Mouse (Mus musculus) stomach, postnatal 0 days (tissue): ENCODE data around the gene Rft1. TPM values are rescaled to one million over a fixed set of nuclear protein-coding genes. Genes with fewer than 3 reads are reported as not detected.

Source experiments
- ATAC-seq: fragments of 200-750 bp; cut with Nextera tagmentation; 2 replicates; pipeline ENCODE4 v1.8.0; 2017; ENCODE audit not compliant: low FRiP score, low TSS enrichment
- DNase-seq: peaks from one replicate; pipeline ENCODE4 v3.0.0-alpha.2; 2016; ENCODE audit warnings: low spot score
- H3K27ac ChIP-seq: fragments of 300-500 bp; sonication (generic); replicated peaks from 2 replicates; pipeline ENCODE4 v1.5.1; 2014; ENCODE audit warnings: mild to moderate bottlenecking, control low read depth
- H3K27me3 ChIP-seq: fragments of 300-500 bp; sonication (generic); 2 replicates; pipeline ENCODE4 v1.6.1; 2014; ENCODE audit warnings: low read length; ENCODE audit not compliant: control insufficient read depth, insufficient read depth
- H3K36me3 ChIP-seq: fragments of 300-500 bp; sonication (generic); 2 replicates; pipeline ENCODE4 v1.6.1; 2014; ENCODE audit warnings: low read length, mixed read lengths; ENCODE audit not compliant: control insufficient read depth, insufficient read depth
- H3K4me1 ChIP-seq: fragments of 300-500 bp; sonication (generic); replicated peaks from 2 replicates; pipeline ENCODE4 v1.6.1; 2014; ENCODE audit warnings: antibody characterized with exemption; ENCODE audit not compliant: control insufficient read depth, insufficient read depth
- H3K4me2 ChIP-seq: fragments of 300-500 bp; sonication (generic); replicated peaks from 2 replicates; pipeline ENCODE4 v1.6.1; 2014; ENCODE audit warnings: low read depth, mild to moderate bottlenecking, control low read depth, moderate library complexity
- H3K4me3 ChIP-seq: fragments of 300-500 bp; sonication (generic); 2 replicates; pipeline ENCODE4 v1.5.1; 2014; ENCODE audit warnings: low read depth, low read length, control low read depth
- H3K9ac ChIP-seq: fragments of 300-500 bp; sonication (generic); 2 replicates; pipeline ENCODE4 v1.6.1; 2014; ENCODE audit warnings: mild to moderate bottlenecking, low read length, control low read depth, mixed read lengths
- H3K9me3 ChIP-seq: fragments of 300-500 bp; sonication (generic); 2 replicates; pipeline ENCODE4 v1.6.1; 2016; ENCODE audit warnings: low read length; ENCODE audit not compliant: control insufficient read depth
- CTCF ChIP-seq: IDR thresholded peaks from 2 replicates; pipeline ENCODE4 v1.5.1; 2016; ENCODE audit warnings: antibody characterized with exemption, low read depth, mild to moderate bottlenecking, moderate library complexity
- EP300 ChIP-seq: optimal IDR thresholded peaks from 2 replicates; pipeline ENCODE3; 2016; ENCODE audit warnings: antibody characterized with exemption
- WGBS: fragments of 180-500 bp; shearing (Covaris S2); extraction: QIAGEN DNeasy Blood & Tissue Kit; methylation state at CpG from one replicate; pipeline ENCODE4 v1.1.7; 2014; 5-methylcytosine and 5-hydroxymethylcytosine counted together
- polyA plus RNA-seq: library from polyadenylated mRNA; unstranded; fragments of >200 nt; fragmentation: Nextera tagmentation; extraction: Ambion mirVana; gene quantifications from 2 replicates; pipeline ENCODE4 v1.2.1, GENCODE M21; 2015

The Rft1 gene
- polyA plus RNA-seq, 1 experiment from 2014 or later, result 12.3 TPM

DNA sequence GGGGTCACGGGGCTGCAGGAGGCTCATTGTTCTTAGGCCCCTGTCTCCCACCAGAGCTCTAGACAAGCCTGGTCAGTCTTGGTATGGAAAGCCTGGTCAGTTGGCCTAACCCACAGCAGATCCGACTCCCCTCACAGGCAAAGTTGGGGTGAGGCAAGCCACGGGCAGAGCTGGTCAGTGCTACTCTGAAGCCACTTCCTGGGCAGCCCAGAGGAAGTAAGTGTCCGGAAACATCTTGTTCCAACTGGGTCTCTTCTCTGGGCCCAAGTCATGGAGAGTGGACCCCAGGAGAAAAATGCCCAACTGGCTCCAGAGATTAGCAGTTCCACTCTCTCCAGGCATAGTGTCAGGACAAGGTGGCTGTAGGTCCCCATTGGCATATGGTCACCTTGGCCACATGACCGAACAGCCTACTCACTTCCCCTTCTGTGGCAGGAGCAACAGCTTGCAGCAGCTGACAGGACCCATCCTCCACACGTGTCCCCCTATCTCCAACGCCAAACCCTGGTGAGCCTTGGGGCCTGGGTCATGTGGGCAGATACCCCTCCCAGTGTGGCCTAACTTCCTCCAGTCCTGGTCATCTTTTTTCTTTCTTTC is 34.1 kb upstream of the Rft1 start:
- no peak for DNase-seq
- H3K4me2 ChIP-seq, result no peak overlapping the region
- no peak for ATAC-seq
- no peak for TF ChIP-seq EP300
- TF ChIP-seq CTCF, result no peak
- 79% methylated on average over 7 of the region's 7 CpGs for WGBS
- no peaks in the 10 kb centered on the region; the same call in 1 of the 2 replicates for H3K4me1 ChIP-seq
- H3K36me3 ChIP-seq, result no peaks in the 10 kb centered on the region
- no peak overlapping the region for H3K4me3 ChIP-seq
- H3K9me3 ChIP-seq, result no peaks in the 10 kb centered on the region
- H3K9ac ChIP-seq, result no peak overlapping the region
- no peak overlapping the region for H3K27ac ChIP-seq
- no peaks in the 10 kb centered on the region for H3K27me3 ChIP-seq

DNA sequence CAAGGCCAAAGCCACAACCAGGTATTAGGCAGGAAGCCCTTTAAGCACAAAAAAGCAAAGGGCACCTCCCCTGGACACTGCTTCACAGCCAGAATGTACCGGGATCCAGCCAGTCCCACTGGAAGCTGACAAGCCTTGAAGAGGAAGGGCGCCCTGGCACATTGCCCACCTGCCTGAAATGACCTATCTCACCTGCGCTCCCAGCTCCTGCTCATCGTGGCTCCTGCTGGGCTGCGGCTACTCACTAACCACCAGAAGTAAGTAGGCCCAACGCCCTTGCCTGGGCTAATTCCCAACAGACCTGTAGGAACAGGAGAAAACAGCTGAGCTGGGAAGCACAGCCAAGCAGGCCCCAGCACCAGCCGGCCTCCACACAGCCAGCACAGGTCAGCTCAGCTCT is 32.0 kb upstream of the Rft1 start:
- H3K36me3 ChIP-seq, result no peaks in the 10 kb centered on the region
- H3K9ac ChIP-seq, result 0 out of 2 replicates have a peak overlapping the region, but pooled peaks have one; percentile 27
- H3K9me3 ChIP-seq, result no peaks in the 10 kb centered on the region
- H3K4me1 ChIP-seq, result peaks cover 2% of the 10 kb centered on the region; the same call in 1 of the 2 replicates
- 66% methylated on average over 7 of the region's 7 CpGs for WGBS
- H3K4me3 ChIP-seq, result no peak overlapping the region
- TF ChIP-seq EP300 (no peak), CTCF (no peak)
- no peaks in the 10 kb centered on the region for H3K27me3 ChIP-seq
- no peak overlapping the region for H3K27ac ChIP-seq
- ATAC-seq (no peak), DNase-seq (no peak)
- H3K4me2 ChIP-seq, result no peak overlapping the region

DNA sequence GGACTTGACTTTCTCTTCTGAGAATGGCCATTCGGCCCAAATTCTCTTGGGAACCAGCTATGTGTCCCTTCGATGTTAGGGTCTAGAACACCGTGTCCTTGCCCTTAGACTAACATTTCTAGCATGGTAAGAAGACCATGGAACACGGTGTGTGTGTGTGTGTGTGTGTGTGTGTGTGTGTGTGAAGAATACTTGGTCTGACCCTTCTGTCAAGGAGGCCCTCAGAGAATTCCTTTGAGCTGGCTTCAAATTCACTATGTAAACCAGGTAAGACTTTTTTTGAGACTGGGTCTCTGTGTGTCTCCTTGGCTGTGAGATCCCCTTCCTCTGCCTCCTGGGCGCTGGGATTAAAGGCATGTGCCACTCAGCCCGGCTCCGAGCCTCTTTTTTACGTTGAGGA is 31.6 kb upstream of the Rft1 start:
- H3K4me3 ChIP-seq, result no peak overlapping the region
- H3K27ac ChIP-seq, result no peak overlapping the region
- no peaks in the 10 kb centered on the region for H3K27me3 ChIP-seq
- WGBS, result 87% methylated on average over 8 of the region's 8 CpGs
- TF ChIP-seq EP300, result no peak
- TF ChIP-seq CTCF, result no peak
- ATAC-seq (no peak), DNase-seq (no peak)
- H3K9ac ChIP-seq, result no peak overlapping the region
- no peak overlapping the region for H3K4me2 ChIP-seq
- no peaks in the 10 kb centered on the region for H3K36me3 ChIP-seq
- H3K4me1 ChIP-seq, result peaks cover 2% of the 10 kb centered on the region; the same call in 1 of the 2 replicates
- no peaks in the 10 kb centered on the region for H3K9me3 ChIP-seq

DNA sequence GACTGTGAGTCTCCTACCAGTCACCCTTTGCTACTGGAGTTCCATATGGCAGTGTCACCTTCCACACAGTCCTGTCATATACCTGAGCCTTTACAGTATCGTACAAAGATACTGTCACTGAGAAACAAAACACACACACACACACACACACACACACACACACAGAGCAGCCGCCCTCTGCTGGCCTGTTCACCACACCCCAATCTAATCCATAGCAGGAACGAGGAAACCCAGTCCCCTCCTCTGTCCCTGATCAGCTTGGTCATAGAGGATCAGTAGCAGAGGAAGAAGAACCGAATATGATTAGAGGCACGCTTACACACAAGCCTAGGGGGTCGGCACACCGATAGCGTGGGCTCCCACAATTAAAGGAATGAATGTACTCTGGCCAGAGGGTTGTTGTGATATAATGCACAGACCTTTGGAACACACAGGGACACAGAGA is 29.9 kb upstream of the Rft1 start:
- Histone ChIP-seq H3K36me3 (no peaks in the 10 kb centered on the region), H3K4me1 (peaks cover 2% of the 10 kb centered on the region; the same call in 1 of the 2 replicates), H3K9me3 (no peaks in the 10 kb centered on the region), H3K9ac (peak overlapping the region; percentile 89; the same call in 1 of the 2 replicates), H3K4me3 (peak overlapping the region; percentile 85), H3K27me3 (no peaks in the 10 kb centered on the region), H3K27ac (peak overlapping the region; percentile 92), H3K4me2 (peak overlapping the region; percentile 73)
- ATAC-seq (peak; percentile 59), DNase-seq (peak; percentile 77)
- 42% methylated on average over 8 of the region's 8 CpGs for WGBS
- TF ChIP-seq EP300 (no peak), CTCF (peak; percentile 68)

DNA sequence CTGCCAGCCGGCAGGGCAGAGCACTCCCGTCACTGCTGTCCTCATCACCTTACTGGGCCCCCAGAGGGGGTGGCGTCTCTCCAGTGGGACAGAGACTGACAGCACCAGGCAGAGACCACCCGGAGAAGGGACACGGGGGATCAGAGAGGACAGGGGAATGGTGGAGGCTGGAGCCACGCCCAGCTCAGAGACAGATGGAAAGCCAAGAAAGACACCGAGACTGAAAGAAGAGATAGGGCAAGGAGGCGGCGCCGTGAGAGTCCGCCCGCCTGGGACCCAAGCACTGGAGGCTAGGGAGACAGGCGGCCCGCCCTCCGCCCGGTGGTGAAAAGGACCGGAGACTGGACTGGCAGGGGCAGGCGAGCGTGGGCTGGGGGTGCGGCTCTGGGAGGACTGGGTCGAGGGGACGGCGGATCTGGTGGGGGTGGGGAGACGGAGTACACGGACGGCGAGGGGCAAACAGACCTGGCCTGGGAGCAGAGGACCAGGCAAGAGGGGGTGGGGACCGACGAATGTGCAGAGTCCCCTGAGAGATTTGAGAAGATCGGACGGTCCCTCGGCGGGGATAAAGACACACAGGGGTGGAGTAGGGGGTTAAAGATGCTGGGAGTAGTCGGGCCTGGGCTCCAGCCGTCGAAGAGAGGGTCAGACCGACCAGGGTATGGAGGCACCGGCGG is 28.9 kb upstream of the Rft1 start:
- peaks cover 2% of the 10 kb centered on the region; the same call in 1 of the 2 replicates for H3K4me1 ChIP-seq
- peak overlapping the region; percentile 89 for H3K9ac ChIP-seq
- no peaks in the 10 kb centered on the region for H3K9me3 ChIP-seq
- peak overlapping the region; percentile 92 for H3K27ac ChIP-seq
- peak overlapping the region; percentile 85 for H3K4me3 ChIP-seq
- TF ChIP-seq CTCF (no peak), EP300 (no peak)
- no peak for ATAC-seq
- peak overlapping the region; percentile 73 for H3K4me2 ChIP-seq
- no peaks in the 10 kb centered on the region for H3K27me3 ChIP-seq
- WGBS, result under 1% methylated on average over 39 of the region's 39 CpGs
- no peaks in the 10 kb centered on the region for H3K36me3 ChIP-seq
- peak; percentile 74 for DNase-seq
